Mouse (Mus musculus): ENCODE data around the gene Gadd45b. TPM values are rescaled to one million over a fixed set of nuclear protein-coding genes. Genes with fewer than 3 reads are reported as not detected.

The Gadd45b gene
- polyA plus RNA-seq, 1 experiment from 2014 or later = 19.0 TPM

Other genes starting within 250 kb of the Gadd45b start
- 107 and 114 TPM in 2 replicates for gene Mob3a, start 228.1 kb upstream of the Gadd45b start, polyA plus RNA-seq (2015; fragmentation: Nextera tagmentation; extraction: Ambion mirVana)
- gene Izumo4, start 227.9 kb upstream of the Gadd45b start, polyA plus RNA-seq (2015; fragmentation: Nextera tagmentation; extraction: Ambion mirVana) = 17.8 and 20.1 TPM in 2 replicates
- gene Ap3d1, start 187.8 kb upstream of the Gadd45b start, polyA plus RNA-seq (2015; fragmentation: Nextera tagmentation; extraction: Ambion mirVana) = 48.0 and 54.8 TPM in 2 replicates
- 10.5 and 15.0 TPM in 2 replicates for gene Dot1l, start 174.9 kb upstream of the Gadd45b start, polyA plus RNA-seq (2015; fragmentation: Nextera tagmentation; extraction: Ambion mirVana)
- 62.7 and 80.3 TPM in 2 replicates for gene Sf3a2, start 131.9 kb upstream of the Gadd45b start, polyA plus RNA-seq (2015; fragmentation: Nextera tagmentation; extraction: Ambion mirVana)
- 137 and 140 TPM in 2 replicates for gene Plekhj1, start 131.4 kb upstream of the Gadd45b start, polyA plus RNA-seq (2015; fragmentation: Nextera tagmentation; extraction: Ambion mirVana)
- 0.08 TPM in 2 replicates for gene Amh, start 124.8 kb upstream of the Gadd45b start, polyA plus RNA-seq (2015; fragmentation: Nextera tagmentation; extraction: Ambion mirVana)
- gene Jsrp1, start 116.6 kb upstream of the Gadd45b start, polyA plus RNA-seq (2015; fragmentation: Nextera tagmentation; extraction: Ambion mirVana) = 0.15 and 0.29 TPM in 2 replicates
- gene Oaz1, start 103.4 kb upstream of the Gadd45b start, polyA plus RNA-seq (2015; fragmentation: Nextera tagmentation; extraction: Ambion mirVana) = 2,037 and 2,048 TPM in 2 replicates
- gene Lingo3, start 86.0 kb upstream of the Gadd45b start, polyA plus RNA-seq (2015; fragmentation: Nextera tagmentation; extraction: Ambion mirVana) = 0.06 and 0.18 TPM in 2 replicates
- 338 and 340 TPM in 2 replicates for gene Lsm7, start 74.9 kb upstream of the Gadd45b start, polyA plus RNA-seq (2015; fragmentation: Nextera tagmentation; extraction: Ambion mirVana)
- 26.8 and 27.7 TPM in 2 replicates for gene Sppl2b, start 74.8 kb upstream of the Gadd45b start, polyA plus RNA-seq (2015; fragmentation: Nextera tagmentation; extraction: Ambion mirVana)
- 0.08 and 0.09 TPM in 2 replicates for gene Tmprss9, start 58.2 kb upstream of the Gadd45b start, polyA plus RNA-seq (2015; fragmentation: Nextera tagmentation; extraction: Ambion mirVana)
- 337 and 351 TPM in 2 replicates for gene Timm13, start 29.1 kb upstream of the Gadd45b start, polyA plus RNA-seq (2015; fragmentation: Nextera tagmentation; extraction: Ambion mirVana)
- gene Lmnb2, start 11.8 kb upstream of the Gadd45b start, polyA plus RNA-seq (2015; fragmentation: Nextera tagmentation; extraction: Ambion mirVana) = 28.0 and 28.5 TPM in 2 replicates
- gene Gng7, start 84.9 kb downstream of the Gadd45b start, polyA plus RNA-seq (2015; fragmentation: Nextera tagmentation; extraction: Ambion mirVana) = 1.5 and 1.8 TPM in 2 replicates
- gene Diras1, start 95.6 kb downstream of the Gadd45b start, polyA plus RNA-seq (2015; fragmentation: Nextera tagmentation; extraction: Ambion mirVana) = 0.04 TPM in 1 of 2 replicates, not detected in the other
- 16.0 and 16.8 TPM in 2 replicates for gene Slc39a3, start 107.4 kb downstream of the Gadd45b start, polyA plus RNA-seq (2015; fragmentation: Nextera tagmentation; extraction: Ambion mirVana)
- 120 and 127 TPM in 2 replicates for gene Sgta, start 130.1 kb downstream of the Gadd45b start, polyA plus RNA-seq (2015; fragmentation: Nextera tagmentation; extraction: Ambion mirVana)
- 20.1 and 25.8 TPM in 2 replicates for gene Thop1, start 140.0 kb downstream of the Gadd45b start, polyA plus RNA-seq (2015; fragmentation: Nextera tagmentation; extraction: Ambion mirVana)
- 0.24 and 0.53 TPM in 2 replicates for gene Creb3l3, start 168.8 kb downstream of the Gadd45b start, polyA plus RNA-seq (2015; fragmentation: Nextera tagmentation; extraction: Ambion mirVana)
- gene Map2k2, start 175.8 kb downstream of the Gadd45b start, polyA plus RNA-seq (2015; fragmentation: Nextera tagmentation; extraction: Ambion mirVana) = 142 and 150 TPM in 2 replicates
- 34.5 and 44.9 TPM in 2 replicates for gene Zbtb7a, start 205.1 kb downstream of the Gadd45b start, polyA plus RNA-seq (2015; fragmentation: Nextera tagmentation; extraction: Ambion mirVana)
- gene Pias4, start 237.8 kb downstream of the Gadd45b start, polyA plus RNA-seq (2015; fragmentation: Nextera tagmentation; extraction: Ambion mirVana) = 37.3 and 39.0 TPM in 2 replicates
- gene Eef2, start 246.6 kb downstream of the Gadd45b start, polyA plus RNA-seq (2015; fragmentation: Nextera tagmentation; extraction: Ambion mirVana) = 612 and 638 TPM in 2 replicates

Data from thymus, postnatal 0 days (tissue).